Mouse (Mus musculus) ovary, adult 2 months (tissue): ENCODE measurements around the gene Gm10721. TPM values are rescaled to one million over a fixed set of nuclear protein-coding genes. Genes with fewer than 3 reads are reported as not detected.

Source experiments
- polyA plus RNA-seq: library from polyadenylated mRNA; depleted of rRNA; stranded (reverse); fragments of >200 nt; gene quantifications from 2 replicates; pipeline ENCODE4 v1.2.3, GENCODE M21; 2012; rRNA removed

Gm10721 gene
- polyA plus RNA-seq, result not detected in 2 replicates

GRCm38 (mm10) chr9:3012733-3013279 lies at the start of gene Gm10721:
Gene Gm10721 (plus strand): TSS chr9:3013140.

GRCm38 (mm10) chr9:3000445-3000972 lies 12.4 kb upstream of the Gm10721 start, which contains the start of gene Gm10722:
Gene Gm10722 (plus strand): TSS chr9:3000922.

GRCm38 (mm10) chr9:3002794-3003396 lies 10.0 kb upstream of the Gm10721 start, which contains the start of gene Gm11168:
Gene Gm11168 (plus strand): TSS chr9:3003346.

GRCm38 (mm10) chr9:3015354-3015753 lies 2.4 kb downstream of the Gm10721 start, which contains the start of gene Gm10720:
Gene Gm10720 (plus strand): TSS chr9:3015654.

GRCm38 (mm10) chr9:3017108-3017507 lies 4.2 kb downstream of the Gm10721 start, which contains the start of gene Gm10719:
Gene Gm10719 (plus strand): TSS chr9:3017408.

GRCm38 (mm10) chr9:3023312-3023984 lies 10.5 kb downstream of the Gm10721 start, which contains the start of gene Gm10718:
Gene Gm10718 (plus strand): TSS chr9:3023547.

GRCm38 (mm10) chr9:3024912-3025467 lies 12.1 kb downstream of the Gm10721 start, which contains the start of gene Gm10717:
Gene Gm10717 (plus strand): TSS chr9:3025417.

GRCm38 (mm10) chr9:3034299-3034698 lies 21.4 kb downstream of the Gm10721 start, which contains the start of gene Gm17535:
Gene Gm17535 (plus strand): TSS chr9:3034599.

GRCm38 (mm10) chr9:3036577-3036976 lies 23.6 kb downstream of the Gm10721 start, which contains the start of gene Gm10715:
Gene Gm10715 (plus strand): TSS chr9:3036877.

Other genes starting within 250 kb of the Gm10721 start
- gene Gm10722, start 12.2 kb upstream of the Gm10721 start, polyA plus RNA-seq, result not detected in 2 replicates
- gene Gm11168, start 9.8 kb upstream of the Gm10721 start, polyA plus RNA-seq, result not detected in 2 replicates
- not detected in 2 replicates for gene Gm10720, start 2.5 kb downstream of the Gm10721 start, polyA plus RNA-seq
- gene Gm10719, start 4.3 kb downstream of the Gm10721 start, polyA plus RNA-seq, result not detected in 2 replicates
- not detected in 2 replicates for gene Gm10718, start 10.4 kb downstream of the Gm10721 start, polyA plus RNA-seq
- gene Gm10717, start 12.3 kb downstream of the Gm10721 start, polyA plus RNA-seq, result not detected in 2 replicates
- not detected in 2 replicates for gene Gm17535, start 21.5 kb downstream of the Gm10721 start, polyA plus RNA-seq
- not detected in 2 replicates for gene Gm10715, start 23.7 kb downstream of the Gm10721 start, polyA plus RNA-seq